Mouse (Mus musculus): Measurements from ENCODE around the gene Lrrc58. TPM values are rescaled to one million over a fixed set of nuclear protein-coding genes. Genes with fewer than 3 reads are reported as not detected.

Gene Lrrc58
- 10 to 100 TPM; 68.7 to 77.8 TPM for total RNA-seq (2021)

DNA sequence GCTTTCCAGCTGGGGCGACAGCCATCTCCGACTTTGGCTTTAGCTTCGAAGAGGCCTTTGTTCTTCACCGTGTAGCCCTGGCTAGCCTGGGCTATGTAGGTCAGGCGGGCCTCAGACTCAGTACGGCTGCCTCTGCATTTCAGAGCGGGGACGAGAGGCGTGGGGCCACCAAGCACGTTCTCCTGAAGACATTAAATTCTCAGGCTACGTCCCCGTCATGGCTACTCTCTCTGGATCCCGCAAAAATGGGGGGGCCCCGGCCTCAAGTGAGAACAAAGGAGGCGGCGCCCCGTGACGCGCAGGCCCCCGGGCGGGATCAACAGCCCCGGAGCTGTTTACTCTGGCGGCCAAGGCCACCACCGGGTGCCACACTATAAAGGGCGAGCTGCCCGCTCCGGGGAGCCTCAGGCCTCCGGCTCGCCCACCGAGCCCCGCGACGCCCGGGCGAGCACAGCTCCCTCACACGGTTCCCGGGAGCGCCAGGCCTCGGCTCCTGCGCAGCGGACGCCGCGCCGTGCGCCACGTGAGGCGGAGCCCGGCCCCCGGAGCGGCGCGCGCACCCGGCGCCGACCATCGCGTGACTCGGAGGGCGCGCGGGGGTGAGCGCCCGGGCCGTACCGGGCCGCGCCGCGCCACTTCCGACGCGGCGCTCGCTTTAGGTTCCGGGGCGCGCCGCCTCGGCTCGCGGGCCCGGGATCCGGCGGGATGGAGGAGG, at the start of gene Lrrc58:
TSS of gene Lrrc58 (plus strand) at position 599 of the 715 bp plus-strand sequence.
- DNase-seq: peak; percentile 84 to 92
- intact Hi-C loops (cut with DNase I): loop anchor here (2.0 to 5.0 kb wide), 4 partner anchors 15 to 219 kb away; partner anchors contain the start of gene Gsk3b

DNA sequence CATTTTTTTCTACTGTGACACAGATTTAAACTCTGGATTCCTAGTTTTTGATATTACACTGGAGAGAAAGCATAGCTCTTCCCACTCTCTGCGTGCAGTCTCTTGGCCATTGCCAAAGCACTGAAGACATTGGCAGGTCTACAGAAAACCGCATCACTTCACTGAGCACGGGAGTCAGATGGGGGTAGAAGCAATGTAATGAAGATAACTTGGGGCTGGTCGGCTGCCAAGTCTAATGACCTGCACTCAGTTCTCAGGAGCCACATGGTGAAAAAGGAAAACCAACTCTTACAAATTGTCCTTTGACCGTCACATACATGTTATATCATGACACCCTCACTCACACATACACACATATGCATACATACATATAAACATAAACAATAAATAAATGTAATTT, 44.2 kb upstream of the Lrrc58 start:
- intact Hi-C loops (cut with DNase I): loop anchor here (1.0 kb wide), 1 partner anchor 27 kb away; no protein-coding TSS in a partner anchor
- no peak for DNase-seq

DNA sequence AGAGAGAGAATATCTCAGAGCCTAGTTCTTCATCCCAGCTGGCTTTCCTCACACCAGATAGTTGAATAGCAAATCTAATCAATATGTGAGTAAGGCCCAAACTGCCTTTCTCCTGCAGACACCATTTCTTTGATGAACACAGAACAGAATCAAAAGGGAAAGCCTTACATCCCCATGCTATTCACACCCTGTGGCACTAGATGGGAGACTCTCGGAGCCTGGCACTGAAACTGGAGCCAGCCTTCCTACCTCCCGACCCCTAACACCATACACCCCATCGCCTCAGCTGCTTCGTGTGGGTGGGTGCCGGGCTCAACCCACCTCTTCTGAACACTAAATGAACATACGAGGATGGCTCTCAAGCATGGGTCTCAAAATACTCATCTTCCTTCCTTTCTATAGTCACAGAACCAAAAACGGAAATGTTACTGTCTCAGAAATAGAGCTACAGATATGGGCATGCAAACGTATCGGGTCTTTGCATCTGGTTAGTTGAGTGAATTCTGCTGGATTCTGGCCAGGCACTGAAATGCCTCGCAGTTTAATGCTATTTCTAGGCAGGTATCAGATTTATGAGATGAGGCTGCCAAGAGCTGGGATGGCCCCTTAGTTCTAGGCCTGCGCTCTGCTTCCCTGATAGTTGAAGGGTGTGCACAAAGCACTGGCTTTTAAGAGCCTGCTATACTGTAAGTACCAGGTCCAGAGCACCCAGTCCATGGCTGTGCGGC, 43.2 kb upstream of the Lrrc58 start:
- DNase-seq: no peak
- intact Hi-C loops (cut with DNase I): loop anchor here (1.0 kb wide), 1 partner anchor 26 kb away; no protein-coding TSS in a partner anchor

DNA sequence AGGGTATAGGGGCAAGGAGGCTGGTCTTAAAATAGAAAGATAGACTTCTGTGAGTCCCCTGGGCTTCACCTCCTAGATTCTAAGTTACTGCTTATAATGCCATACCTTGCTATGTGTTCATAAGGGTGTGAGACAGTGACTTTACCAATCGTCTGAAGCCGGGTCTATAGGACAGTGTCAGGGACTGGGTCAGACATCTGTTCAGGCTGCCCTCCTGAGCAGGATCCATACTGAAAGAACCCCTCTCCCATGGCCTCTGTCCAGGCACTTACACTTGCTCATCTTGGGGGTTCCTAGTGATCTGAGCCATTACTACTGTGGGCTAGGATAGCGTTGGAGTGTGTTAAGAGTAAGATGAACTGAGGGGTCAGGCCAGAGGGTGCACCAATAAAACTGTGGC, 41.9 kb upstream of the Lrrc58 start:
- DNase-seq: no peak
- intact Hi-C loops (cut with DNase I): no loop called here

DNA sequence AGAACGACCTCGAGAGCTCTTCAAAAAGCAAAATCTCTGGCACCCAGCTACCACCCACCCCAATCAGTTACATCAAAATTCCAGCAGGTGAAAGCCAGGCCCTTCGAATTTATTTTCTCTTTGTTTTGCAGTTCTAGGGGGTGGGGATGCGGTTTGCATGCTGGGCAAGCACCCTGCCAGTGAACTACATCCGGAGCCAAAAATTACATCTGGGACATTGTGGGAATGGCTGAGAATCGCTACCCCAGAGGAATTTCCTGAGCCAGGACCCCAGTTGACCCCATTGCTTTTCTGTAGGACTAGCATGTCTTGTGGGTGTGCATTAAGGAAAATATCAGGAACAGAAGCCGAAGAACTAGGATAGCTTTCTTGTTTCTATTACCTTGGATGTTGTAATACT, 37.1 kb upstream of the Lrrc58 start:
- intact Hi-C loops (cut with DNase I): no loop called here
- no peak for DNase-seq

DNA sequence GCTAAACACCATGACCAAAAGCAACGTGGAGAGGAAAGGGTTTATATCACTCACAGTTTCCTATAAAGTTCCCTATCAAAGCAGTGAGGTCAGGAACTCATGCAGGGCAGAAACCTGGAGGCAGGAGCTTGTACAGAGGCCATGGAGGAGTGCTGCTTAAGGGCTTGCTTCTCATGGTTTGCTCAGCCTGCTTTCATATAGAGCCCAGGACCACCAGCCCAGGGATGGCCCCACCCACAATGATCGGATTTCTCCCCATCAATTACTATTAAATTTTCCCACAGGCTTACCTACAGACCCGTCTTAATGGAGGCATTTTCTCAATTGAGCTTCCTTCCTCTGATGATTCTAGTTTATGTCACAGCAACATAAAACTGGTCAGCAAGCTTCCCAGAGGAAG, 30.6 kb upstream of the Lrrc58 start:
- intact Hi-C loops (cut with DNase I): no loop called here
- no peak for DNase-seq

DNA sequence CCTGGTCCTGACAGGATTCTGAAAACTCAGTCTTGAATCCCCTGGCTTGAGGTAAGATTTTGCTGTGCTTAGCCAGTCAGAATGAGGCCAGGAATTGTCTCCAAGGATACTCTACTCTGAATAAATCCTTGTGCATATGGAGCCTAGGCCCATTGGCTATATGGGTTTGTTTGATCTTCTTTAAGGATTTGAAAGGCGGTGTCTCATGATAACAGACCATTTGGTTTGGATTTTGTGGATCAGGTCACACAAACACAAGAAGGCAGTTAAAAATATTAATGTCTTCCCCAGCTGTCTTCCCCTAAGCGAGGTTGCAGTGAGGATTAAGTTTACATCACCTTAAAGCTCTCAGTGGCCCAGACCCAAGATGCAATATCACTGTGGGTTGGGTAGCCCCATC, 25.8 kb upstream of the Lrrc58 start:
- DNase-seq: no peak
- intact Hi-C loops (cut with DNase I): no loop called here

DNA sequence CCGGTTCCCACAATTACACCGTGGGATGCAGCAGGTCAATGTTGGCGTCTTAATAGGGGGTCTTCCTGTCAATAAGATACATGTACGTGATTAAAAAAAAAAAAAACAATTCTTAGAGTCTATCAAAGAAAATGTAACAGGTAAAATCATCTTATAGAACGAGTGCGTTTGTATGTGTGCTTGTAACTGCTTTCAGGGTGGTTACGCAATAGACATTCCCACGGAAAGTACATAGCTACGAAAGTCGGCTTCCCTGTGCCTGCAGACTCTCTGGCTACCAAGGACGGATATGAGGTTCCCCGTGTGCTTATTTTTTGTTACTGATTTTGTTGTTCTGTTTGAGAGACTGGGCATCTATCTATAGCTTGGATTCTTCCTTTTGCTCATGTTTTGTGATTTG, 24.4 kb upstream of the Lrrc58 start:
- no peak for DNase-seq
- intact Hi-C loops (cut with DNase I): no loop called here

DNA sequence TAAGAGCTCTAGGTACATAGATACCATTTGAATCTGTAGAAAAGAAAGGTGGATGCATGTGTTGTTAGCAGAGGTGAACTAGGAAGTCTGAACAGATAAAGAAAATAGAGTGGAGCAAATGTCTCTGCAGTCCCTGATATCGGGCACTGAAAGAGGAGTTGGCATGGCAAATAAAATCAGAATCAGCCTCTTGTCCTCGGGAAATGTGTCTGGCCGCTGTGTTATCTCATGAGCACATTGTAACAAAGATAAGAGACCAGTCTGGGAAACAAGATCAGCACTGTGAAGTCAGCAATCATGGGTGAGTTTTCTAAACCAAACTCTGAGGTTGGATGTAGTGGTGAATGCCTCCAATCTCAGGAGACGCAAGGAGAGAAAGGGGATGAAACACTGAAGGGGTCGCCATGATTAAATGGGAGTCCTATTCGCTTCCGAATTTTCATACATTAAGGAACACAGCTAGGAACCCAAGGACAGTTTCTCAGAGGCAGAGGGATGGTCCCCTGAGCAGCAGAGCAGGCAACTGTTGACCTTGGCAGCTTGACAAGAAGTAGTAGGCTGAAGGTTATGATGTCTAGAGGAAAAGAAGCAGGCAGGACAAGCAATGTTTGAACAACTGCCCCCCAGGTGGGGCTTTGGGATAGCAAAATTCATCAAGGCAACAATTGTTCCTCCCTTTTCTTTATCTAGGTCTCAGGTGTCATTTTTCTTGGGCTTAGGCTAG, 22.8 kb upstream of the Lrrc58 start:
- no peak for DNase-seq
- intact Hi-C loops (cut with DNase I): no loop called here

DNA sequence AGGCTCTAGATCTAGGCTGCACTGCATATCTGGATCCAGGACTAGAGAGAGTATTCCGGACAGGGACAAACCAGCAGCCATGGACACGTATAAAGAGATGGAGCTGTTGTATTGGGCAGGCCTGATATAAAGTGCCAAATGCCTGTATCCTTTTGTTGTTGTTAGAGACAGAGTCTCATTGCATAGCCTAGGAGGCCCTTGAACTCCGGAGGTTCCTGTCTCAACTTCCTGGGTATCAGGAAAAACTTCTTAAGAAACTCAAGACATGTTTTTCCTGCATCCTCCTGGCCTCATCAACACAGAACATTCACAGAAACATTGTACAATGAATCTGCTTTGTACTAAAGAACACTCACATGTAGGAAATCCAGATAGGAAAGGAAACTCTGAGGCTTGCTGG, 21.1 kb upstream of the Lrrc58 start:
- intact Hi-C loops (cut with DNase I): no loop called here
- DNase-seq: no peak

DNA sequence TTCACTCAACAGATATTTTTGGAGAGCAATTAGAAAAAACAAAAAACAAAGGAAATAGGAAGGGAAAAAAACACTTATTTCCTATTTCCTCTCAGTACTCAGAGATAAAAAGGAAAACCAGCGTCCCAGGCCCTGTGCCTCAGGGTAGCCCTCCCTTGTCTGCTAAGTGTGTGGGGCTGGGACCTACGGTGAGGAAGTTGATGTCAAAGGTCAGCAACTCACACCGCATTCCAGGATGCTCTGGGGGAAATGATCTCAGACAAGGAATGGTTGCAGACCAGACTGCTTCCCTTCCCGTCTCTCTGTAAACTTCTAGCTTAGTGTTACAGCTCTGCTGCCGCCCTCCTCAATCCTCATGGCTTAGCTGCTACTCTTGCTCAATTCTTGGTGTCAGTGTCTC, 16.8 kb upstream of the Lrrc58 start:
- peak in 1 of 2 experiments; percentile 42 for DNase-seq
- intact Hi-C loops (cut with DNase I): loop anchor here (1.0 kb wide), 1 partner anchor 27 kb away; no protein-coding TSS in a partner anchor

DNA sequence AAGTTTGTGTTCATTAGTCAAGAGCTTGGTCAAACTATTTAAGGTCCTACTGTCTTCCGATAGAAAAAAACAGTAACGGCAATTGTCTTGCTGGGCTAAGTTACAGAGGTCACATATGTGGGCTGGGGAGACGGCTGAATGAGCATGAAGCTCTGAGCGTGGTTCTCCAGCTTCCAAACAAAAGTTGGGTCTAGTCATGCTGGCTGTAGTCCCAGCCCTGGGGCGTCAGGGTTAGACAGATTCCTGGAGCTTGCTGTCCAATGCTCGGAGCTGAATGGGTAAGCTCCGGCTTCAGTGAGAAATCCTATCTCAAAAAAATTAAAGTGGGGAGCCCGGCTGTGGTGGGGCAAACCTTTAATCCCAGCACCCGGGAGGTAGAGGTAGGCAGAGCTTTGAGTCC, 14.9 kb upstream of the Lrrc58 start:
- DNase-seq: no peak
- intact Hi-C loops (cut with DNase I): loop anchor here (2.0 kb wide), 1 partner anchor 16 kb away; the partner anchor contains the start of gene Lrrc58

DNA sequence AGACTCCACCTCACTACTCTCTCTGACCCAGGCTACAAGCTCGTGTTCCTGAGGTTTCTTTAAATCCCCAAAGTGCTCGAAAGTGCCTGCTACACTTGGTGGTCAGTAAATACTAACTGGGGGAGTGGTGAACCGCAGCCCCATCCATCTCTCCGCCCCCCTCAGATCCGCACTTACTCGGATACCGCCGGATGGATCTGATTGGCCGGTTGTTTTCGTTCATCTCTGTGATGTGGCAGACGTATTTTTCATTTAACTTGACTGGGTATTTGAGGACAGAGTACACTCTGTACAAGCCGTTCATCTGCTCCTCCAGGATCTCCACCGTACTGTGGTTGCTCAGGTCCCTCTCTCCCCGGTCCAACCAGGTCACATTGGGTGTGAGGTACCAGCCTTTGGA, 14.1 kb upstream of the Lrrc58 start:
- intact Hi-C loops (cut with DNase I): no loop called here
- DNase-seq: no peak

DNA sequence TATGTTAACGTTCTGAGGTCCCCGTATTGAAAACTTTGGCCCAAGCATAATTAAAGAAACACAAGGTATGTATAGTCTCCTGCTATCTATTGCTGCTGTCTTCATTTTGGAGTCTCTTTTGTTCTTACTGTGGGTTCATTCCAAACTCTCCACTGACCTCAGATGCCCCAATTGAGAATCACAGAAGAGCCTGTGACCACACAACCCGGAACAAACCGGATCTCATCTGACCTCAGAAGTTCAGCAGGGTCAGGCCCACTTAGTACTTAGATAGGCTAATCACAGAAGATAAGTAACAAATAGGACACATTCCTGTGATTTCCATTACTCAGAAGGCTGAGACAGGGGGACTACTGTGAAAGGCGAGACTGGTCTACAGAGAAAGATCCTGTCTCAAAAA, 13.6 kb upstream of the Lrrc58 start:
- intact Hi-C loops (cut with DNase I): no loop called here
- DNase-seq: no peak

DNA sequence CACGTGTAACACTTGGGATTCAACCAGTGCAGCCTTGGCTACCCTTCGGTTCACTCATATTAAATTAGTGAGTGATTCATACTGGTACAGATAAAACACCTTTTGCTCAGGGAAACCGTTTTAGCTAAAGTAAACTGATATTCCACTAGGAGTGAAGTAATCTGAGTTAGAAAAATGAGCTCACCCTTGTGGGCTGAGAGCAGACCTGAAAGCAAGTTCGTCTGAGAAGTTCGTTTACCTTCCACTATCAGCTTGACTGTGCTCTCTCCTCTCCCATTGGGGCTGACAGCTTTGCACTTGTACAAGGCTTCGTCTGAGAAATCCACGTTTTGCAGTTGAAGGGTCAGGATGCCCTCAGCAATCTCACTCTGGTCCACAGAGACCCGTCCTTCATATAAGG, 12.6 kb upstream of the Lrrc58 start:
- intact Hi-C loops (cut with DNase I): no loop called here

DNA sequence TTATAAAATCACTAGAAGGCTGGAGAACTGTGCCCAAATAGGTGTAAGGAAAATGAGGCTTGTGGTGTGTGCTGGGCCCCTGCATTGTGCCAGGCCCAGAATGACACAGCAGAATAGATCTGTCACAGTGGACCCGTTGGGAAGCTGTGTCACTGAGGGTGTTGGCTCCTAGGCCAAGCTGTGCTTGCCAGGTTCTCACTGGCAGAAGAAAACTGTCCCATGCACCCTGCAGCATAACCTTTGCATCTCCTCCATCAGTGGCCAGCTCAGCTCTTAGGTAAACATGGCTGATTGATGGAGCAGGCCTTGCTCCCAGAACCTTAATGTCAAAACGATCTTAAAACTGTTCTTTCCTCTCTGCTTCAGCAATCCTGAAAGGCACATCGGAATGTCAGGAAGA, 11.9 kb upstream of the Lrrc58 start:
- intact Hi-C loops (cut with DNase I): no loop called here
- DNase-seq: no peak

More for the DNA sequence above, 12.6 kb upstream of the Lrrc58 start:
- no peak for DNase-seq

DNA sequence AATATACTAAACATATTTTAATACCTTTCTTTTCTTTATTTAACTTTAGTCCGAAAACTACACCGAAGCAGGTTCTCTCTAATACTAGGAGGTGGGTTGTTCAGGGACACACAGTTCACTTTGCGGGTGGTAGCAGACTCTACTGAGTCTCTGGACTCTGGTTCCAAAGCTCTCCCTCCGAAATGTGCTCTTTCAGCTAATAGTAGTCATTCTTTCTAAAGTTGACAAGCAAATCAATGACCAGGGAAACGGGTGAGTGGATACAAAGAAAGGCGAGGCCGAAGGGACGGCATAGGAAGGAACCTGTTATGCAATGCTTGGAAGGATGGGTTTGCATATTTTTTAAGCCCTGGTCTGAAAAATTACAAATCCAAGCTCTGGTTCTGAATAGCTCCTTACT, 10.7 kb upstream of the Lrrc58 start:
- intact Hi-C loops (cut with DNase I): no loop called here
- DNase-seq: no peak

DNA sequence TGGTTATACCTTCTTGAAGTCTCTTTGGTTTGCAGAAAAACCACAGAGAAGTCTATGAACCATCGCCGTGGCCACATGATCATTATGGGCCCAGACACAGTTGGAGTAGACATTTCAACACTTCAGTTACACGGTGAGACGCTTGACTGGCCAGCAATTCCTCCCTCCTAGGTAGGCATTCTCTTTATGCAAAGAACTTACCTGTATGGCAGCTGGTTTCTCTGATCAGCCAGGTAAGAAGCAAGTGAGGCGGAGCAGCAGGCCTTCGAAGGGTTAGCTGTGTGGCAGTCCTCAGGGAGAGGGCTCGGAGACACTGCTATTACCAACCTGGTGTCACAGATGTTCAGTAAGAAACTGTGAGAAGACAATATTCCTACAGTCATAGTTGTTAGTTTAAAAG, 8.0 kb upstream of the Lrrc58 start:
- DNase-seq: no peak
- intact Hi-C loops (cut with DNase I): no loop called here

DNA sequence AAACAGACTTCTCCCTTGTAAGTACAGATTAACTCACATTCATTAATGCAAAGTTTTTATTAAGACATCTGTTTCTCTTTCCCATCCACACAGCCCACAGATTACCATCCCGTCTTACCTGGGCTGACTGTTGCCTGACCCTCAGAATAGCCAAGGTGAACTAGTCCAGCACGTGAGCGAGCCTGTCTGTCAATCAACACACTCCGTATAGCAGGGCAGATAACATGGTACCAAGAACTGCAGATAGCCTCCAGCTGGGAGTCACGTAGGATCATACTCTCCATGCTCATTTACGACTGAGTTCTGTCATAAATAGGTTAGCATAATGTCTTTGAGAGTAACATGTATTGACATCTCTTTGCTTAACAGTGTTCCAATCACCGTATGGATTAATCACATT, 7.2 kb upstream of the Lrrc58 start, which contains the start of gene Gm36028:
TSS of gene Gm36028 (minus strand) at position 118 of the 400 bp plus-strand sequence.
- intact Hi-C loops (cut with DNase I): no loop called here
- DNase-seq: no peak

DNA sequence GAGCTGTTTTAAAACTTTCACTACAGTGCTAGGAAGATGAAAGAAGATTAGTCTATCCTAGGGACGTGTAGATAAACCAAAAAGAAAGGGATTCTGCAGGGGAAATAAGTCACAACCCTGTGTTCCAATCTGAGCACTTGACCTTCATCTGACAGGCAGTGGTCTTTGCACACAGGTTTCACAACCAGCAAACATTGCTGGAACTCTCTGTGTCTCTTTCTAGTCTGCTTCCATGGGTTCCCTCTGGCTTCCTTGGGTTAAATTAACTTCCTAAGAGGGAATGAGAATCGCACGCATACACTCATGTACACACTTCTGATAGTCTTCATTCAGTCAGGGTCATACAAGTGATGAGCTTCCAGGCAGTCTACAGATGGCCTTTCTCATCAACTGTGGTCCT, 4.3 kb upstream of the Lrrc58 start:
- no peak for DNase-seq
- intact Hi-C loops (cut with DNase I): no loop called here

DNA sequence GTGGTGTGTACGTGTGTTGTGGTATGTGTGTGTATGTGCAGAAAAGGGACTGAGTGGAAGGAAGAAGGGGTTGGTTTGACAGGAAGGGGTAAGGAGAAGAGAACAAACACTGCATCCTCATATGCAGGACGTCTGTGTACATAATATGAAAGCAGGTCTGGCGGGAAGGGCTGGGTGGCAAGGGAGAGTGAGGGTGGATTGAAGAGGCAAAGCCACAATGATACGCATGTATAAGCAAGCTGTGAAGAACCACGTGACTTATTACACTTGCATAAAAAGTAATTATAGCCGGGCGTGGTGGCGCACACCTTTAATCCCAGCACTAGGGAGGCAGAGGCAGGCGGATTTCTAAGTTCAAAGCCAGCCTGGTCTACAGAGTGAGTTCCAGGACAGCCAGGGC, 2.3 kb upstream of the Lrrc58 start:
- DNase-seq: no peak
- intact Hi-C loops (cut with DNase I): loop anchor here (5.0 kb wide), 3 partner anchors 81 to 221 kb away; partner anchors contain the start of gene Gsk3b
